Mouse (Mus musculus): ENCODE results near the gene Mpzl1.

DNA sequence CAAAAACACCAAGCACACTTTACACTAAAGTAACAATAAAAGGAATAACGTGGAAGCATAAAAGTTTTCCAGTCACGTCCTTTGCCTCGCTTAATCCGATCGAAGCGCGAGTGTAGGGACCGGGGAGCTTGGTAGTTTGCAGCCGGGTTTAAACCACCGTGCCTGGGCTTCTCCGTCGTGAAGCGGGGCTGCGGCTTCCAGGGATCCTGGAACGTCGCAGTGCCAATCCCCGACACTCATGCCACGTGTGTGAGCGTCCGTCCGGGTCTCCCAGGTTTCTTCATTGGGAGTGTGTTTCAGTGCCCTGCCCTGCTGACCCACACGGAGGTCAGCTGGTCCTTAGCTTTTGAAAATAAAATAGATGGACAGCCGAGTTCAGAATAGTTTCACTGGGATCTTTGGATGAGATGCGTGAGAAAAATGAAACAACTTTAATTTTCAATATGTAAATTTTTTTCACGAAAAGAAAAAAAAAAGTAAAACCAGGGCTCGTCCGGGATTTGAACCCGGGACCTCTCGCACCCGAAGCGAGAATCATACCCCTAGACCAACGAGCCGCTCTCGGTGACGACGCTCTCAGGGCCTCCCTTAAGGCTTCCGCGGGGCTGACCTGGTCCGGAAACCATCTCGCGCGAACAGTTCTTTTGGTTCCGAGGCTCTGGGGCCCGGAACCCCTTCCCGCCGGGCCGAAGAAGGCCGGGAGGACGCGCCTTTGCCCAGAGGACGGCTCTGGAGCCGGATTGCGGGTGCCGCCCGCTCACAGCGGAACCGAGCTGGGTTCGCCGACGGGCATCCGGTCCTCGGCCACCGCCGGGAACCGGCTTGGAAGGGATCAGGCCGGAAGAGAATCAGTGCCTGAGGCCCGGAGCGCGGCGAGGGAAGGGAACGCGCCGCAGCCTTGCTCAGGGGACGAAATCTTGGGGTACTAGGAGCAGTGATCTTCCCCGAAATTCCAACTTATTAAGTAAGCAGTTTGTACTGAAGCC, 7.7 kb upstream of the Mpzl1 start:
- TF ChIP-seq GATA1 (IDR thresholded peaks at IDR 0.05; ENCODE audit: borderline replicate concordance, low read length), result no peak
- TF ChIP-seq FLI1 (IDR thresholded peaks at IDR 0.05; ENCODE audit: low read length), result no peak; the same call in 1 of the 2 replicates

Measured in megakaryocyte, embryonic 14.5 days (primary cell).